Mouse (Mus musculus) cerebellum, adult 11-12 months (tissue): ENCODE measurements around the gene Ldlrad1.

Source experiments
- DNase-seq: peaks from one replicate; pipeline ENCODE4 v3.0.0; 2022

Ldlrad1 gene

GRCm38 (mm10) chr4:107208880-107209279, at the start of gene Ldlrad1:
TSS of gene Ldlrad1 (plus strand) at chr4:107209180.
- DNase-seq, result no peak

GRCm38 (mm10) chr4:107160181-107160580, 48.8 kb upstream of the Ldlrad1 start:
- DNase-seq, result no peak

DNA sequence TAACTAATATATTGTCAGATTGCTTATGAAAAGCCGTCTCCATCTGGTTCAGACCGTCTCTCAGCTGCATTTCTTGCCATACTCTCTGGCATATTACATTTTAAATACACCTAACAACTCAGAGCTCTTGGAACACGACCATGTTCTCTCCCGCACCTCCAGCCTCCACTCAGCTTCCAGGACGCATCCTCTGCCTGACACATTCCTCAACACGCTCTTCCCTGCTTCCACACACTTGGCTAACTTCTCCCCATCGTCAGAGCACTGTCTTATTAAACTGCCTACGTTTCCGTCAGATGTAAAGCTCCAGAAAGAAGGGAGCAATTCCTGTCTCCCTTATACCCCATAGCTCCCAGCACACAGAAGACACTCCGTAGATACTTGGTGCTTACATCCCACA, 45.6 kb upstream of the Ldlrad1 start:
- DNase-seq, result no peak

DNA sequence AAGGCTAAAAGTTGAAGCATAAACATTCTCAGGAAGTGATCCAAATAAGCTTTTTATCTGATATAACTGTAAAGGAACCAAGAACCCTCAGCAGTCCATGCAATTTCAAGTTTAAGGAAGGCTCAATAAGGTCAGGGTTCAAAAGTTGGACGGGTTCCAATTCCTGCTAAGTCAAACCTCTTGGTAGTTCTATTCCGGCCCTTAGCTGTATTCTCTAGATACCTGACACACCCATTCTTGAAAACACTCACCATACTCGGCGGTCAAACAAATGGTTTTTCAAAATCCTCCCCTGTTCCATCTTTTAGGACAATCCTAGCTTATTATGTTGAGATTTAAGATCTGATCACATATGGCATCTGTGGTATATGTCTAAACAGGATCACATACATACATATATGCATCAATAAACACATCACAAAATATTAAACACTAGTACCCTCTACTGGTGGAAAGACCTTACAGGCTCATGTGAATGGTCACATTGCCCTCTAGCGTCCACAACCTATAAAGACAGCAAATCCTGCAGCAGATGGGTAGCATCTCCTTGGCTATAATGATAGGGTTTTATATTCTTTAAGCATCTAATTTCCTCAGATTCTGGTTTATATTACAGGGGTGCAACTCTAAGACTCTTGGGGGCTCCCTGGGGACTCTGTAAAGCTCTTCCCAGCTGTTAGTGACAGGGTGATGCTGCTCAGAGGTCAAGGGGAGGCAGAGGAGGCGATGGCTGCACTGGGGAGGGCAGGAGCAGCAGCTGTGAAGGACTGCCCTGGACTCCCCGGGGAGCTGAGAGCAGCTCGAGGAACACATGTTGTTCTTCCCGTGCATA, 45.0 kb upstream of the Ldlrad1 start:
- DNase-seq, result peak; percentile 70

- no peak for DNase-seq
Observed at GRCm38 (mm10) chr4:107166700-107167099, 42.3 kb upstream of the Ldlrad1 start.

DNA sequence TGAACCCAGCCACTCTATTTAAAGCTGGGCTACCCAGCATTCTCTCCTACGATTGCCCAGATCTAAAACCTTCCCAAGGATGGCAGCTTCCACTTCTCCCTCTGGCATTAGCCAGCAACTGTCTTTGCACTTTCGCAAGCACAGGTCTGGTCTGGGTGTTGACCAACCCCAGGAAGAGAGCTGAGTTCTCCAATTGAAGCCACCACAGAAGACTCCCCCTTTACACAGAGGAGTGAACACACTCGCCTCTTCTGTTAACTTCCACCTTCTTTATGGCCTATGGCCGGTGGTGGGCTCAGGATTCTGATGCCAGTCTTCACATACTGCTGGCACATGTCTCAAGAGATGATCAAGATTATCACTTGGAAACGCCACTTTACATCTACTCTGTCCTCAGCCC, 41.2 kb upstream of the Ldlrad1 start:
- no peak for DNase-seq

- DNase-seq, result peak; percentile 18
Observed at GRCm38 (mm10) chr4:107177506-107177905, 31.5 kb upstream of the Ldlrad1 start.

GRCm38 (mm10) chr4:107178182-107178829, 30.7 kb upstream of the Ldlrad1 start, which contains the start of gene Tmem59:
TSS of gene Tmem59 (plus strand) at chr4:107178399.
- DNase-seq, result peak; percentile 98

GRCm38 (mm10) chr4:107178830-107179490, 30.0 kb upstream of the Ldlrad1 start, which contains the start of gene Tceanc2:
TSS of gene Tceanc2 (minus strand) at chr4:107179116.
- peak; percentile 62 for DNase-seq

- DNase-seq, result peak; percentile 12
Observed at GRCm38 (mm10) chr4:107179561-107179960, 29.4 kb upstream of the Ldlrad1 start.

GRCm38 (mm10) chr4:107180746-107181145, 28.2 kb upstream of the Ldlrad1 start:
- no peak for DNase-seq

DNA sequence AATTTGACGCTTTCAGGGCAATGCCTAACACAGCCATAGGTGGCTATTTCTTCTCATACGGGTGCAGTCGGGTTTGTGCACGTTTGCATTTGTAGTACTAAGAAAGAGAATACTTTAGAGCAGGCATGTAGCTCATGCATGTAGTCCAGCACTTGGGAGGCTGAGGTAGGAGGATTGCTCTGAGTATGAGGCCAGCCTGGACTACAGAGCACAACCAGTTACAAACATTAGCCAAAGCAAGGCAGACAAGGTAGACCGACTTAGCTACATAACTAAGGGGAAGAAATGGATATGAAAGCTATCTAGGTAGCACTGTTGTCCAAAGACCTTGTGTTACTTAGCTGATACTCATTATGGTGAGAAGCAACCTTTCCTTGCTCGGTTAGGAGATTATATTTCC, 27.1 kb upstream of the Ldlrad1 start:
- no peak for DNase-seq

GRCm38 (mm10) chr4:107182796-107183195, 26.2 kb upstream of the Ldlrad1 start:
- no peak for DNase-seq

DNA sequence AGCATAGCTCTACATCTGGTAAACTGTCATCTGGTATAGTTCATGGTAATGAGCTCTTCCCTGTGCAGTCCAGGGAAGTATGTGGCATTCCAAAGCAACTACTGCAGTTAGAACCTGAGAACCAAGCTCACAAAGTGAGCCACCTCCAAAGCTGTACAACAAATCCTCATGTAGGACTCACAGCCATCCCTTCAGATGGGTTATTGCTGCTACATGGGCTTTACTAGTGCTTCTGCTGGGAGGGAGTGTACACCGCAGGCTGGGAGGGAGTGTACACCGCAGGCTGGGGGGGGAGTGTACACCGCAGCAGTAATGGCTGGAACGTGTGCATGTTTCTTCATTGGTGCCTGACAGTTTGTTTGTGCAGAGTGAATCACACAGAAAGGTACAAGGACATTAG, 25.8 kb upstream of the Ldlrad1 start:
- no peak for DNase-seq

GRCm38 (mm10) chr4:107185703-107186102, 23.3 kb upstream of the Ldlrad1 start:
- no peak for DNase-seq

DNA sequence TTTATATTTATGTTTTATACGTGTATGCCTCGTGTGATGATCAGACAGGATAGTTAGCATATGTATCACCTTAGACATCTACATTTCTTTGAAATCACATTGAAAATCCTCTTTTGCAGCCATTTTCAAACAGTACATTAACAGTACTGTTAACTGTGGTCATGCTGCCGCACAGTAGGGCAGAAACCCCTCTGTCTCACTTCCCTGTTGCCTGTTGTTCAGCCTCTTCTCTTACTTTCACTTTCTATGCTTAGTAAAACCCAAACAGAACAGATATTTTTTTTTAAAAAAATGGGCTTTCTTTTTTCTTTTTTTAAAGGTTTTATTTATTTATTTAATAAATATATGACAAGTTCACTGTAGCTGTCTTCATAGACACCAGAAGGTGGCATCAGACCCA, 15.1 kb upstream of the Ldlrad1 start:
- no peak for DNase-seq

GRCm38 (mm10) chr4:107196454-107196853, 12.5 kb upstream of the Ldlrad1 start:
- no peak for DNase-seq

- no peak for DNase-seq
Observed at GRCm38 (mm10) chr4:107198072-107198471, 10.9 kb upstream of the Ldlrad1 start.

DNA sequence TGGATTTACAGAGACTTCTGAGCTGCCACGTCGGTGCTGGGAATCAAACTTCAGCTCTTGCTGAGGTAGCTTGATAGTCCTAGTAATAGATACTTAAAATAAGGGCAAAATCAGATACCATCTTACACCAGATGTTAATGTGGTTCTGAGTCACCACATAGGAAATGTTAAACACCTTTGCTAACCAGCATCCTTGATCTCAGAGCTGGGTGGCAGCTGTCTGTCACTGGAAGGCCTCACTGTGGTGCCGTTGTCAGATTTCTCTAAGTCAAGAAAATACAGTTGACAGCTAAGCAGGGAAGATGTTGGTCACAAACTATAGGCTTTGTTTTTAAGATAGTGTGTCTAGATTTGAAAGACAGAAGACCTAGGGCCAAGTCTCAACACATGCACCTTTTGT, 7.2 kb upstream of the Ldlrad1 start:
- DNase-seq, result no peak

DNA sequence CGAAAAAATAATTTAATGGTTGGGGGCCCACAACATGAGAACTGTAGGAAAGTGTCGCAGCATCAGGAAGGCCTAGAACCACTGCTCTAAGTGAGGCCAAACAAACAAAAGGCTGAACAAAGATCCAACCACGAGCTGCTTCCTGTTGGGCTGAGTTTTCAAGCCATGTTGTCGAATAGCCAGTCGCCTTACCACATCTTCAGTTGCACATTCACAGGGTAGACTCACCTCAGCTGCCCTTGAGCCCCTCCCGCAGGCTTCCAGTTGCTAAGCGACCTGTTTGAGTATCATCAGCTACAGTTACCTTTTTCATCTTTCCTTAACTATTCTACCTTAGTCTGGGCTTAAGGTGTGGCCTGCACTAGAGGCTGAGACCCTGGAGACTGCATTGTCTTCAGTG, 6.0 kb upstream of the Ldlrad1 start:
- no peak for DNase-seq

DNA sequence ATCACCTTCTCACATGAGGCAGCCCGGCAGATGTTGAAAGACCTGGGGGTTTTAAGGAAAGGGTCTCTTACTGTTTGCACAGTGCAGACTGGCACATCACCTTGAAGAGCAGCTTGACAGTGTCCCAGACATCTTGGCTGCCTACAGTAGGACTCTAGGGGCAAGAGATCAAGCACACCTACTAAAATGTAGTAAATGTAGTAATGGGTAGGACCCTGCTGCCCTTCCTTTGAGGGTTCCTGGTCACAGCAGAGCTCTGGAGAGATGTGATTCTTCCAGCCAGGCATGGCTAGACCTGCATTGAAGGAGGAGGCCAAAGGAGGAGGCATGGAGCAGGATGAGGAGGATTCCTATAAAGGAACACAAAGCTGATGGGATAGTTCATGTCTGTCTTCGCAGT, 2.0 kb upstream of the Ldlrad1 start:
- no peak for DNase-seq

DNA sequence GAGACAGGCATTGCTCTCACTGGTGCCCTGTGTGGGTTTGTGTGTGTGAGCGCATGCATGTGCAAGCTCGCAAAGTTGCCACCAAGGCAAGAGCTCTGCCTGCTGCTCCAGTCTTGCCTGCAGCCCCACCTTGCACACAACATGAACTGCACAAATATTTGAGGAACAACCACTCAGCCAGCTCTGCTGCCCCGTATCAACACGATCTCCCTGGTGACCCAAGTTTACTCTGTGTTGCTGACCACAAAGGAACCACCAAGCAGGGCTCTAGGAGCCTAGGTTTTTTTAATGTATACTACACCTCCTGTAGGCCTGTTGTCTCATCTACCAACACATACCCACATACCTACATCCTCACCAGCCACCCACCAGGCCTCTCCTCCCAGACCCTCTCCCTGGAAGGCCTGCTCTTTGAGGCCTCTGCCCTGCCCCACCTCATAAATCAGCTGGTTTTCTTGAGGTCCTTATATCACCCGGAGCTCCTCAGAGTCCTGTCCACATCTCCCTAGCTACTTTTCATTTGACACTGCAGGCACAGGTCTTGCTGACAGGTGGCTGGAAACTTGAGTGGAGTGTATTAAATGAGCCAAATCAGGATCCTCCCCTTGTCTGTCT, 1.6 kb downstream of the Ldlrad1 start:
- DNase-seq, result no peak

- DNase-seq, result no peak
Observed at GRCm38 (mm10) chr4:107211465-107211864, 2.5 kb downstream of the Ldlrad1 start.
